Mouse (Mus musculus) thymus, adult 2 months (tissue): ENCODE measurements around the gene Mllt6.

Experiments used
- CTCF ChIP-seq: fragments of 200-500 bp; IDR thresholded peaks from 2 replicates; pipeline ENCODE4 v1.5.1; 2012; ENCODE audit warnings: mild to moderate bottlenecking, control low read depth, low read length, moderate library complexity, borderline replicate concordance; ENCODE audit not compliant: control insufficient read depth, poor library complexity, insufficient read depth; ENCODE audit errors: extremely low read depth
- POLR2A ChIP-seq: fragments of 200-500 bp; IDR thresholded peaks from 2 replicates; pipeline ENCODE4 v1.6.1; 2012; ENCODE audit warnings: mild to moderate bottlenecking, low read length, control low read depth, moderate library complexity; ENCODE audit not compliant: control insufficient read depth, poor library complexity, insufficient read depth; ENCODE audit errors: extremely low read depth

GRCm38 (mm10) chr11:97627556-97628302 lies 35.5 kb upstream of the Mllt6 start:
- TF ChIP-seq CTCF, result no peak
- TF ChIP-seq POLR2A, result no peak
